In the genomic region with DNA sequence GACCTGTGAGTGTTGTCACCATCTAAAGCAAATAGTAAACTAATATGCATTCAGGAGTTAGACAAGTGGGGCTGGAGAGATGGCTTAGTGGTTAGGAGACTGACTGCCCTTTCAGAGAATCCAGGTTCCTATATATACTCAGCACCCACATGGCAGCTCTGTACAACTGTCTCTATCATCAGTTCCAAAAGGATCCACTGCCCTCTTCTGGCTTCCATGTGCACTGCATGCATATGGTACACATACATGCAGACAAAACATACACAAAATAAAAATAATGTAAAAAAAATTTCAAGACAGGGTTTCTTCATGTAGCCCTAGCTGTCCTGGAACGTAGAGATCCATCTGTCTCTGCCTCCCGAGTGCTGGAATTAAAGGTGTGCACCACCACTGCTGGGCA, we compare ENCODE assay signal across 9 mouse cellular contexts. TPM values are rescaled to one million over a fixed set of nuclear protein-coding genes. Genes with fewer than 3 reads are reported as not detected.
DNase-seq lines count a peak whose midpoint lies in the region; ATAC-seq and TF ChIP-seq lines count a peak whose summit lies in the region.
"Had no signal": no experiment of that assay in that cellular context is flagged by ENCODE, and none has a peak within 500 bp of the region (broad histone marks: within the 10 kb centered on the region; RNA-seq: fewer than 3 reads in every experiment).

No protein-coding gene starts in this region.

- peak; percentile 41 for DNase-seq in heart, postnatal 4 days
- DNase-seq in heart, adult 9 months (ENCODE audit: low spot score in 2 of 2): no peak
- DNase-seq in 3T3-L1 (ENCODE audit: low read depth, low spot score): peak; percentile 63
- DNase-seq in ES-E14 (ENCODE audit: low read depth, low spot score): peak; percentile 19
- peak; percentile 22 to 65 for DNase-seq in spleen, postnatal 10 days (ENCODE audit: low spot score in 2 of 2)
- no peak for DNase-seq in neural tube, embryonic 10.5 days (ENCODE audit: extremely low spot score, low spot score)

- peaks cover 15% of the 10 kb centered on the region for H3K36me3 ChIP-seq in ES-E14 (ENCODE audit: control insufficient read depth, insufficient read depth, low read length, poor library complexity, severe bottlenecking)
- peaks cover 23% of the 10 kb centered on the region for H3K36me3 ChIP-seq in forebrain, embryonic 16.5 days (ENCODE audit: control insufficient read depth, insufficient read depth)

- in situ Hi-C loops in ES-E14 (cut with MboI; ENCODE audit: low sequenced_read_pairs in 2 of 2, unreplicated experiment in 2 of 2): no loop called here

- no peak overlapping the region for H3K4me3 ChIP-seq in ES-E14 (ENCODE audit: insufficient read depth in 1 of 2, low read depth in 1 of 2, low read length in 2 of 2, poor library complexity in 1 of 2, severe bottlenecking in 1 of 2)
- H3K4me3 ChIP-seq in forebrain, embryonic 16.5 days (replicated peaks; ENCODE audit: low read length): no peak overlapping the region
- H3K4me3 ChIP-seq: neural tube, embryonic 13.5 days had no signal

- no peak overlapping the region for H3K4me2 ChIP-seq in forebrain, embryonic 16.5 days (ENCODE audit: low read length)
- H3K4me2 ChIP-seq: neural tube, embryonic 13.5 days had no signal

- no peaks in the 10 kb centered on the region for H3K4me1 ChIP-seq in ES-E14 (ENCODE audit: control insufficient read depth in 2 of 2, insufficient read depth in 2 of 2, low read length in 2 of 2, poor library complexity in 1 of 2)
- no peaks in the 10 kb centered on the region for H3K4me1 ChIP-seq in forebrain, embryonic 16.5 days (replicated peaks; ENCODE audit: control insufficient read depth, insufficient read depth, low read length)
- H3K4me1 ChIP-seq: neural tube, embryonic 13.5 days had no signal

- ATAC-seq in granulocyte monocyte progenitor cell, adult 5-6 weeks (replicated peaks; ENCODE audit: poor library complexity, severe bottlenecking): peak; percentile 40
- ATAC-seq in forebrain, embryonic 16.5 days: no peak

- H3K27me3 ChIP-seq in forebrain, embryonic 16.5 days (replicated peaks; ENCODE audit: control insufficient read depth, insufficient read depth, low read length): no peaks in the 10 kb centered on the region
- H3K27me3 ChIP-seq: neural tube, embryonic 13.5 days had no signal

- H3K9ac ChIP-seq in ES-E14 (ENCODE audit: insufficient read depth, low read depth, low read length, poor library complexity, severe bottlenecking): no peak overlapping the region
- no peak overlapping the region for H3K9ac ChIP-seq in forebrain, embryonic 16.5 days (replicated peaks; ENCODE audit: low read depth, low read length)
- H3K9ac ChIP-seq: neural tube, embryonic 13.5 days had no signal

- no peak overlapping the region for H3K27ac ChIP-seq in ES-E14 (ENCODE audit: insufficient read depth, low read depth, low read length, poor library complexity, severe bottlenecking)
- H3K27ac ChIP-seq in forebrain, embryonic 16.5 days (ENCODE audit: low read length): no peak overlapping the region
- H3K27ac ChIP-seq: neural tube, embryonic 13.5 days had no signal

- no peaks in the 10 kb centered on the region for H3K9me3 ChIP-seq in ES-E14 (ENCODE audit: control insufficient read depth, insufficient read depth, low read depth, low read length)
- H3K9me3 ChIP-seq in forebrain, embryonic 16.5 days (ENCODE audit: control insufficient read depth, low read length): no peaks in the 10 kb centered on the region

- 99% methylated on average over 2 of the region's 2 CpGs for WGBS in forebrain, embryonic 16.5 days

TF ChIP-seq in ES-E14, 5 proteins besides CTCF, POLR2A, EP300 and RAD21:
- TF ChIP-seq ZC3H11A (IDR thresholded peaks at IDR 0.05; ENCODE audit: borderline replicate concordance, low read depth, low read length) (no peak), ZNF384 (IDR thresholded peaks at IDR 0.05; ENCODE audit: low read depth, low read length) (0 out of 2 replicates have a peak, but pooled peaks have one; percentile 46)

RNA-seq across cellular contexts. Expression of a gene that starts 36.6 kb away (rescaled TPM):
- total RNA-seq in heart, postnatal 4 days (2021): 10 to 100 TPM; 39.4 to 45.2 TPM
- total RNA-seq in ES-E14 (2012; rRNA removed): 33.4 and 38.8 TPM in 2 replicates
- total RNA-seq in granulocyte monocyte progenitor cell, adult 5-6 weeks (2014; fragmentation: Nextera tagmentation): 88.8 and 96.9 TPM in 2 replicates
- total RNA-seq in granulocyte monocyte progenitor cell, adult 5-6 weeks (2017): 50.0 and 50.5 TPM in 2 replicates
- polyA plus RNA-seq in forebrain, embryonic 16.5 days (2015; fragmentation: Nextera tagmentation; extraction: Ambion mirVana): 43.6 and 43.8 TPM in 2 replicates

Comparison
In these comparisons a context has a peak if more than half of its experiments do, and no peak if none do; other contexts are left out.
1. DNase-seq: peak in heart, postnatal 4 days (single experiment), 3T3-L1 (single experiment), ES-E14 (single experiment) and spleen, postnatal 10 days (2 of 2); none in heart, adult 9 months (0 of 2) and neural tube, embryonic 10.5 days (single experiment).